In genomic region chr12:111814769-111815762, GRCm38 (mm10) we compare ENCODE assay signal across 8 mouse cellular contexts. TPM values are rescaled to one million over a fixed set of nuclear protein-coding genes. Genes with fewer than 3 reads are reported as not detected.
DNase-seq lines count a peak whose midpoint lies in the region; ATAC-seq and TF ChIP-seq lines count a peak whose summit lies in the region.

No protein-coding gene starts in this region.

- WGBS in heart, postnatal 0 days: 15% methylated on average over 19 of the region's 19 CpGs
- 29% methylated on average over 19 of the region's 19 CpGs for WGBS in limb, embryonic 14.5 days
- 26% methylated on average over 19 of the region's 19 CpGs for WGBS in midbrain, postnatal 0 days

- H3K27ac ChIP-seq in heart, postnatal 0 days (ENCODE audit: low read depth): peak overlapping the region; percentile 94
- 0 out of 2 replicates have a peak overlapping the region, but pooled peaks have one; percentile 90 for H3K27ac ChIP-seq in limb, embryonic 14.5 days (replicated peaks; ENCODE audit: low read depth, low read length)
- 0 out of 2 replicates have a peak overlapping the region, but pooled peaks have one; percentile 7 for H3K27ac ChIP-seq in midbrain, postnatal 0 days (ENCODE audit: low read depth, low read length)

- H3K4me3 ChIP-seq in heart, postnatal 0 days (ENCODE audit: low read depth, low read length): peak overlapping the region; percentile 62
- H3K4me3 ChIP-seq in limb, embryonic 14.5 days (replicated peaks; ENCODE audit: low read length): peak overlapping the region; percentile 91
- peak overlapping the region; percentile 83 for H3K4me3 ChIP-seq in midbrain, postnatal 0 days (ENCODE audit: low read depth, low read length)

- peaks cover 33% of the 10 kb centered on the region for H3K4me1 ChIP-seq in heart, postnatal 0 days (ENCODE audit: control insufficient read depth, insufficient read depth)
- H3K4me1 ChIP-seq in limb, embryonic 14.5 days (ENCODE audit: control insufficient read depth, insufficient read depth, low read length): peaks cover 23% of the 10 kb centered on the region; the same call in 1 of the 2 replicates
- peaks cover 4% of the 10 kb centered on the region; the same call in 1 of the 2 replicates for H3K4me1 ChIP-seq in midbrain, postnatal 0 days (ENCODE audit: insufficient read depth, low read length)

- DNase-seq in thymus, postnatal 0 days (ENCODE audit: low spot score): peak; percentile 5
- no peak for DNase-seq in thymus, adult 18-20 months
- DNase-seq in heart, postnatal 0 days (ENCODE audit: low spot score): peak; percentile 22
- peak; percentile 12 for DNase-seq in limb, embryonic 14.5 days (ENCODE audit: low spot score)
- no peak for DNase-seq in midbrain, postnatal 0 days (ENCODE audit: low spot score)
- no peak for DNase-seq in right cerebral cortex, postnatal 25 days
- DNase-seq in urinary bladder, postnatal 14 days (ENCODE audit: low spot score): no peak
- no peak for DNase-seq in ovary, adult 18-20 months (ENCODE audit: low spot score)

- H3K4me2 ChIP-seq in heart, postnatal 0 days (ENCODE audit: low read depth, low read length): peak overlapping the region; percentile 63
- H3K4me2 ChIP-seq in limb, embryonic 14.5 days (replicated peaks; ENCODE audit: low read depth, low read length, severe bottlenecking): peak overlapping the region; percentile 77
- peak overlapping the region; percentile 97 for H3K4me2 ChIP-seq in midbrain, postnatal 0 days (ENCODE audit: low read depth, low read length, poor library complexity, severe bottlenecking)

- peak overlapping the region; percentile 70 for H3K9ac ChIP-seq in heart, postnatal 0 days (replicated peaks; ENCODE audit: low read depth, low read length)
- peak overlapping the region; percentile 82 for H3K9ac ChIP-seq in limb, embryonic 14.5 days (ENCODE audit: low read depth, low read length, severe bottlenecking)
- H3K9ac ChIP-seq in midbrain, postnatal 0 days (replicated peaks; ENCODE audit: low read length, poor library complexity, severe bottlenecking): peak overlapping the region; percentile 62; the same call in 1 of the 2 replicates

- H3K36me3 ChIP-seq in heart, postnatal 0 days (replicated peaks; ENCODE audit: control insufficient read depth, insufficient read depth, low read length): no peaks in the 10 kb centered on the region; the same call in 1 of the 2 replicates
- no peaks in the 10 kb centered on the region; the same call in none of the 2 replicates for H3K36me3 ChIP-seq in limb, embryonic 14.5 days (ENCODE audit: control insufficient read depth, insufficient read depth, low read length)
- H3K36me3 ChIP-seq in midbrain, postnatal 0 days (ENCODE audit: insufficient read depth, low read length): no peaks in the 10 kb centered on the region

- TF ChIP-seq EP300 in heart, postnatal 0 days (IDR thresholded peaks at IDR 0.05; ENCODE audit: low read depth): no peak

- no peaks in the 10 kb centered on the region for H3K27me3 ChIP-seq in heart, postnatal 0 days (ENCODE audit: control insufficient read depth, insufficient read depth, low read length)
- no peaks in the 10 kb centered on the region for H3K27me3 ChIP-seq in limb, embryonic 14.5 days (ENCODE audit: control insufficient read depth, insufficient read depth, low read length)
- H3K27me3 ChIP-seq in midbrain, postnatal 0 days (ENCODE audit: insufficient read depth, low read length): no peaks in the 10 kb centered on the region

- no peak for TF ChIP-seq POLR2A in limb, embryonic 14.5 days (IDR thresholded peaks at IDR 0.05; ENCODE audit: borderline replicate concordance, extremely low read depth, insufficient read depth, insufficient read length)

- no peak for ATAC-seq in heart, postnatal 0 days (ENCODE audit: insufficient read depth, low read depth)
- ATAC-seq in limb, embryonic 14.5 days (ENCODE audit: low FRiP score, low read depth): no peak
- no peak for ATAC-seq in midbrain, postnatal 0 days (ENCODE audit: low FRiP score)

- H3K9me3 ChIP-seq in heart, postnatal 0 days (replicated peaks; ENCODE audit: control insufficient read depth, low read length): no peaks in the 10 kb centered on the region
- no peaks in the 10 kb centered on the region for H3K9me3 ChIP-seq in limb, embryonic 14.5 days (ENCODE audit: control insufficient read depth, low read length)
- no peaks in the 10 kb centered on the region for H3K9me3 ChIP-seq in midbrain, postnatal 0 days (ENCODE audit: low read length)

- no peak for TF ChIP-seq CTCF in heart, postnatal 0 days (IDR thresholded peaks at IDR 0.05; ENCODE audit: low read depth)
- TF ChIP-seq CTCF in midbrain, postnatal 0 days (IDR thresholded peaks at IDR 0.05): no peak

RNA-seq across cellular contexts. Expression of gene Zfyve21, which starts 1.1 kb away (rescaled TPM):
- polyA plus RNA-seq in thymus, postnatal 0 days (2015; fragmentation: Nextera tagmentation; extraction: Ambion mirVana): 73.7 and 76.6 TPM in 2 replicates
- 75.9 and 85.0 TPM in 2 replicates for total RNA-seq in heart, postnatal 0 days (2014; rRNA removed; ENCODE audit: low replicate concordance)
- polyA plus RNA-seq in heart, postnatal 0 days (2015; fragmentation: Nextera tagmentation; extraction: Ambion mirVana): 91.1 and 106 TPM in 2 replicates
- 102 and 114 TPM in 2 replicates for polyA plus RNA-seq in limb, embryonic 14.5 days (2012; rRNA removed)
- polyA plus RNA-seq in limb, embryonic 14.5 days (2014; fragmentation: Nextera tagmentation; extraction: Ambion mirVana): 110 and 119 TPM in 2 replicates
- 30.6 and 30.9 TPM in 2 replicates for total RNA-seq in midbrain, postnatal 0 days (2014; rRNA removed)
- 29.7 and 37.2 TPM in 2 replicates for polyA plus RNA-seq in midbrain, postnatal 0 days (2015; fragmentation: Nextera tagmentation; extraction: Ambion mirVana)

RNA-seq across cellular contexts. Expression of gene Xrcc3, which starts 1.4 kb away (rescaled TPM):
- 5.0 and 5.7 TPM in 2 replicates for polyA plus RNA-seq in thymus, postnatal 0 days (2015; fragmentation: Nextera tagmentation; extraction: Ambion mirVana)
- total RNA-seq in heart, postnatal 0 days (2014; rRNA removed; ENCODE audit: low replicate concordance): 3.5 and 40.9 TPM in 2 replicates
- 1.6 and 2.0 TPM in 2 replicates for polyA plus RNA-seq in heart, postnatal 0 days (2015; fragmentation: Nextera tagmentation; extraction: Ambion mirVana)
- 26.3 and 32.9 TPM in 2 replicates for polyA plus RNA-seq in limb, embryonic 14.5 days (2012; rRNA removed)
- 10.1 and 12.4 TPM in 2 replicates for polyA plus RNA-seq in limb, embryonic 14.5 days (2014; fragmentation: Nextera tagmentation; extraction: Ambion mirVana)
- 4.1 and 5.4 TPM in 2 replicates for total RNA-seq in midbrain, postnatal 0 days (2014; rRNA removed)
- polyA plus RNA-seq in midbrain, postnatal 0 days (2015; fragmentation: Nextera tagmentation; extraction: Ambion mirVana): 1.7 and 2.5 TPM in 2 replicates

RNA-seq across cellular contexts. Expression of gene Klc1, which starts 56.4 kb away (rescaled TPM):
- 46.9 and 52.2 TPM in 2 replicates for polyA plus RNA-seq in thymus, postnatal 0 days (2015; fragmentation: Nextera tagmentation; extraction: Ambion mirVana)
- total RNA-seq in heart, postnatal 0 days (2014; rRNA removed; ENCODE audit: low replicate concordance): 82.7 and 129 TPM in 2 replicates
- polyA plus RNA-seq in heart, postnatal 0 days (2015; fragmentation: Nextera tagmentation; extraction: Ambion mirVana): 86.8 and 90.9 TPM in 2 replicates
- polyA plus RNA-seq in limb, embryonic 14.5 days (2012; rRNA removed): 121 and 137 TPM in 2 replicates
- 104 and 110 TPM in 2 replicates for polyA plus RNA-seq in limb, embryonic 14.5 days (2014; fragmentation: Nextera tagmentation; extraction: Ambion mirVana)
- 509 and 579 TPM in 2 replicates for total RNA-seq in midbrain, postnatal 0 days (2014; rRNA removed)
- 653 and 669 TPM in 2 replicates for polyA plus RNA-seq in midbrain, postnatal 0 days (2015; fragmentation: Nextera tagmentation; extraction: Ambion mirVana)

Comparison
In these comparisons a context has a peak if more than half of its experiments do, and no peak if none do; other contexts are left out.
1. DNase-seq: peak in thymus, postnatal 0 days (single experiment), heart, postnatal 0 days (single experiment) and limb, embryonic 14.5 days (single experiment); none in thymus, adult 18-20 months (0 of 2), midbrain, postnatal 0 days (single experiment), right cerebral cortex, postnatal 25 days (single experiment), urinary bladder, postnatal 14 days (single experiment) and ovary, adult 18-20 months (single experiment).
2. H3K27ac ChIP-seq: peak in every context shown above with its lines; median percentile 94 in heart, postnatal 0 days; 90 in limb, embryonic 14.5 days; 7 in midbrain, postnatal 0 days.
3. Peak in every context shown above with its lines, with median percentiles within 50 percentile points of each other: H3K4me2 ChIP-seq, H3K4me3 ChIP-seq and H3K9ac ChIP-seq.